Mouse (Mus musculus) cortical plate, adult 2 months (tissue): Measurements from ENCODE around the gene Setdb1.

Source experiments
- CTCF ChIP-seq: fragments of 200-500 bp; IDR thresholded peaks from 2 replicates; pipeline ENCODE4 v1.5.1; 2011; ENCODE audit warnings: mild to moderate bottlenecking, control low read depth, low read length; ENCODE audit not compliant: insufficient read depth; ENCODE audit errors: extremely low read depth
- POLR2A ChIP-seq: fragments of 200-500 bp; IDR thresholded peaks from 2 replicates; pipeline ENCODE4 v1.6.1; 2011; ENCODE audit warnings: mild to moderate bottlenecking, low read length, control low read depth; ENCODE audit not compliant: insufficient read depth; ENCODE audit errors: extremely low read depth

DNA sequence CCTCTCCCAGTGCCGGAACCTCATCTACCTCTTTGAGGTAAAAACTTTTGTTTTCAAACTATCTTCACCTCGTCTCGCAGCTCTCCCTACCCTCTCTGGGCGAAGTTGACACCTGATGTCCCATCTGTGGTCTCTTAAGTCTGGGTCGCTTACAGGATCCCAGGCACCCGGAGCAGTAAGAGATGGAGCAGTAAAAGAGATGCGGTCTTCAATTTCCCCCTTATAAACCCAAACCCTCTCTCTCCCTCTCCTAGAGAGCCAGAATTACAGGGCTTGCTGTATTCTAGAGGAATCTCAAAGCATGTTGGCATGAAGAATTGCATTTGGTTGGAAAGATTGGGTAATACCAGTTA is 73.4 kb downstream of the Setdb1 start:
- TF ChIP-seq POLR2A (no peak), CTCF (no peak)
